Mouse (Mus musculus) lung, postnatal 0 days (tissue): ENCODE measurements around the gene Gm20696. TPM values are rescaled to one million over a fixed set of nuclear protein-coding genes. Genes with fewer than 3 reads are reported as not detected.
A peak's percentile ranks its signal among the peaks of the same experiment; 100 is the strongest.

Experiments
- ATAC-seq: fragments of 200-750 bp; cut with Nextera tagmentation; 2 replicates; pipeline ENCODE4 v1.8.0; 2017; ENCODE audit warnings: moderate library complexity
- DNase-seq: peaks from one replicate; pipeline ENCODE4 v3.0.0-alpha.2; 2016; ENCODE audit warnings: low spot score
- H3K27ac ChIP-seq: fragments of 300-500 bp; sonication (generic); 2 replicates; pipeline ENCODE4 v1.5.1; 2014; ENCODE audit warnings: antibody characterized with exemption, mild to moderate bottlenecking, low read length, mixed read lengths
- H3K27me3 ChIP-seq: fragments of 300-500 bp; sonication (generic); replicated peaks from 2 replicates; pipeline ENCODE4 v1.6.1; 2014; ENCODE audit warnings: low read length, mixed read lengths; ENCODE audit not compliant: insufficient read depth
- H3K36me3 ChIP-seq: fragments of 300-500 bp; sonication (generic); 2 replicates; pipeline ENCODE4 v1.6.1; 2014; ENCODE audit warnings: low read length, mixed read lengths; ENCODE audit not compliant: insufficient read depth
- H3K4me1 ChIP-seq: fragments of 300-500 bp; sonication (generic); 2 replicates; pipeline ENCODE4 v1.6.1; 2014; ENCODE audit warnings: antibody characterized with exemption, low read depth, low read length, mixed read lengths; ENCODE audit not compliant: insufficient read depth
- H3K4me2 ChIP-seq: fragments of 300-500 bp; sonication (generic); replicated peaks from 2 replicates; pipeline ENCODE4 v1.6.1; 2014; ENCODE audit warnings: low read depth, mild to moderate bottlenecking, low read length, moderate library complexity, mixed read lengths
- H3K4me3 ChIP-seq: fragments of 300-500 bp; sonication (generic); 2 replicates; pipeline ENCODE4 v1.5.1; 2014; ENCODE audit warnings: low read depth, low read length
- H3K9ac ChIP-seq: fragments of 300-500 bp; sonication (generic); replicated peaks from 2 replicates; pipeline ENCODE4 v1.6.1; 2014; ENCODE audit warnings: low read depth, mild to moderate bottlenecking
- H3K9me3 ChIP-seq: fragments of 300-500 bp; sonication (generic); 2 replicates; pipeline ENCODE4 v1.6.1; 2016; ENCODE audit warnings: low read length, mixed read lengths
- CTCF ChIP-seq: IDR thresholded peaks from 2 replicates; pipeline ENCODE4 v1.5.1; 2016; ENCODE audit warnings: antibody characterized with exemption, mild to moderate bottlenecking
- EP300 ChIP-seq: IDR thresholded peaks from 2 replicates; pipeline ENCODE4 v1.6.1; 2016; ENCODE audit warnings: antibody characterized with exemption, mild to moderate bottlenecking, control low read depth
- WGBS: fragments of 180-500 bp; shearing (Covaris S2); extraction: QIAGEN DNeasy Blood & Tissue Kit; methylation state at CpG from one replicate; pipeline ENCODE4 v1.1.7; 2014; 5-methylcytosine and 5-hydroxymethylcytosine counted together
- polyA plus RNA-seq: library from polyadenylated mRNA; unstranded; fragments of >200 nt; fragmentation: Nextera tagmentation; extraction: Ambion mirVana; gene quantifications from 2 replicates; pipeline ENCODE4 v1.2.1, GENCODE M21; 2015

Gm20696 gene
- polyA plus RNA-seq, 1 experiment from 2014 or later, result 2.3 TPM

DNA sequence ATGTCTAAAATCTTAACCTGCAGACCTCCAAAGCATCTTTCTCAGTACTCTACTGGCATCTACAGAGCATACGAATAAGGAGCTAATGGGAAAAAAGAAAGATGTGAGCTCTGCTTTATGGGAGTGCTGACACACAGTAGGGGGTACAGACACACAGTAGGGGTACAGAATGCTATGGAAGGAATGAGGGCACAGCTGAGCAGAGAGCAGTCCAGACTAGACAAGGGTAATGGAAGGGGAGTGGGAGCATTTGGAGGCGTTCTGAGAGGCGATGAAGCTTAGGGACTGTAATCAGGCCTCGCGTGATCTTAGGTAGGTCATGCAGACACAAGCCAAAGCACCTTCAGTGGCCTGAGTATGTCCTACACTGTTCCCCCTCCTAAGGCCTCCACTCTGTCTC lies 17.4 kb upstream of the Gm20696 start:
- no peaks in the 10 kb centered on the region for H3K27me3 ChIP-seq
- H3K36me3 ChIP-seq, result no peaks in the 10 kb centered on the region
- ATAC-seq (no peak), DNase-seq (no peak)
- WGBS, result 94% methylated on average over 5 of the region's 5 CpGs
- TF ChIP-seq EP300 (no peak), CTCF (no peak)
- H3K4me1 ChIP-seq, result no peaks in the 10 kb centered on the region
- H3K4me2 ChIP-seq, result no peak overlapping the region
- no peaks in the 10 kb centered on the region for H3K9me3 ChIP-seq
- H3K9ac ChIP-seq, result no peak overlapping the region
- no peak overlapping the region for H3K27ac ChIP-seq
- H3K4me3 ChIP-seq, result no peak overlapping the region

DNA sequence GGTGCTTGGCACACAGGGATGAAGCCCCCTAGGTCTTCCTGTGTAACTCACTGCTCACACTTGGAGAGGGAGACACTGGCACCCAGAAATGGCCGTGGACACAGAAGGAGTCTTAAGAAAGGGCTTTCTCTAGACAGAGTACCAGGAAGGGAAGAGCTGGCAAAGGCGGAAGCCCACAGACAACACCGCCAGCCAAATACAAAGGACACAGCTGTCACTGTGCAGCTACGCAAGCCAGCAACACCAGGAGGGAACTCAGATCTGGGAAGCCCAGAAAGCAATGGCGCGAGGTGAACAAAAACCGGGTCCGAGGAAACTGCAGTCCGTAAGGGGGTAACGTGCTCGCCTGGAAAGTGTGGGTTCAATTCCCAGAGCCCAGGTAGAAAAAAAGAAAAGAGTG lies 11.5 kb upstream of the Gm20696 start:
- H3K4me3 ChIP-seq, result no peak overlapping the region
- peak; percentile 25; the same call in 1 of the 2 replicates for ATAC-seq
- no peaks in the 10 kb centered on the region for H3K27me3 ChIP-seq
- H3K9me3 ChIP-seq, result no peaks in the 10 kb centered on the region
- no peaks in the 10 kb centered on the region for H3K4me1 ChIP-seq
- WGBS, result 63% methylated on average over 11 of the region's 11 CpGs
- TF ChIP-seq EP300 (no peak), CTCF (no peak)
- no peak for DNase-seq
- no peak overlapping the region for H3K9ac ChIP-seq
- H3K36me3 ChIP-seq, result no peaks in the 10 kb centered on the region
- H3K27ac ChIP-seq, result no peak overlapping the region
- 0 out of 2 replicates have a peak overlapping the region, but pooled peaks have one; percentile 14 for H3K4me2 ChIP-seq

GRCm38 (mm10) chr6:99677325-99677724 lies 10.7 kb upstream of the Gm20696 start:
- no peaks in the 10 kb centered on the region for H3K9me3 ChIP-seq
- TF ChIP-seq EP300, result no peak
- TF ChIP-seq CTCF, result no peak
- no peak overlapping the region for H3K27ac ChIP-seq
- no peaks in the 10 kb centered on the region for H3K36me3 ChIP-seq
- DNase-seq (no peak), ATAC-seq (no peak)
- H3K4me2 ChIP-seq, result no peak overlapping the region
- H3K9ac ChIP-seq, result no peak overlapping the region
- WGBS, result 71% methylated on average over 8 of the region's 8 CpGs
- no peaks in the 10 kb centered on the region for H3K4me1 ChIP-seq
- H3K27me3 ChIP-seq, result no peaks in the 10 kb centered on the region
- no peak overlapping the region for H3K4me3 ChIP-seq

GRCm38 (mm10) chr6:99674482-99674881 lies 7.9 kb upstream of the Gm20696 start:
- Histone ChIP-seq H3K27ac (no peak overlapping the region), H3K9ac (no peak overlapping the region), H3K36me3 (no peaks in the 10 kb centered on the region), H3K9me3 (no peaks in the 10 kb centered on the region), H3K4me3 (no peak overlapping the region), H3K27me3 (no peaks in the 10 kb centered on the region), H3K4me1 (no peaks in the 10 kb centered on the region), H3K4me2 (no peak overlapping the region)
- TF ChIP-seq EP300 (no peak), CTCF (no peak)
- ATAC-seq, result no peak
- no peak for DNase-seq
- WGBS, result 74% methylated on average over 4 of the region's 4 CpGs

DNA sequence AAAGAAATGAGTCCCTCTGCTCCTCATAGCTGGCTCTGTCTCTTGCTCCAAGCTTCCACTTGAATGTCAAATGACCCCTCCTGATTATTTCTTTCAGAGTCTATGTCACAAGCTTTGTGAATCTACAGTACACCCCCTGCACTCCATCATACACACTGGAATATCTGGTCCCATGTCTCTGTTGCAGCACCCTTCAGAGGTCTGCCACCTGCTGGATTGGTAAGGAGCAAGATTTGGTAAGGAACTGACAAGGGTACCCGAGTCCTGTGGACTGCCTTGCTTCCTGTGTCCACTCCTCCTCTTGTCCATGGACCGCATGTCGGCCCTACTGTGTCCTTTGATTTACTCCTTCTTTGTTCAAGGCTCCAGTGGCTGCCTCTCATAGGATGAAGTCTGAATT lies 5.2 kb upstream of the Gm20696 start:
- H3K4me3 ChIP-seq, result no peak overlapping the region
- no peaks in the 10 kb centered on the region for H3K36me3 ChIP-seq
- no peaks in the 10 kb centered on the region for H3K27me3 ChIP-seq
- H3K4me2 ChIP-seq, result no peak overlapping the region
- H3K27ac ChIP-seq, result no peak overlapping the region
- WGBS, result 52% methylated on average over 3 of the region's 3 CpGs
- no peak for ATAC-seq
- peaks cover 5% of the 10 kb centered on the region; the same call in 1 of the 2 replicates for H3K4me1 ChIP-seq
- H3K9ac ChIP-seq, result no peak overlapping the region
- no peaks in the 10 kb centered on the region for H3K9me3 ChIP-seq
- no peak for DNase-seq
- peak; percentile 50 for TF ChIP-seq CTCF
- no peak for TF ChIP-seq EP300

GRCm38 (mm10) chr6:99670481-99671119 lies 4.0 kb upstream of the Gm20696 start:
- peaks cover 5% of the 10 kb centered on the region; the same call in 1 of the 2 replicates for H3K4me1 ChIP-seq
- H3K9ac ChIP-seq, result no peak overlapping the region
- WGBS, result 76% methylated on average over 7 of the region's 7 CpGs
- no peak overlapping the region for H3K4me3 ChIP-seq
- ATAC-seq (peak; percentile 25), DNase-seq (peak; percentile 86)
- peak; percentile 47 for TF ChIP-seq EP300
- TF ChIP-seq CTCF, result peak; percentile 85
- H3K36me3 ChIP-seq, result no peaks in the 10 kb centered on the region
- H3K4me2 ChIP-seq, result no peak overlapping the region
- H3K9me3 ChIP-seq, result no peaks in the 10 kb centered on the region
- H3K27ac ChIP-seq, result no peak overlapping the region
- H3K27me3 ChIP-seq, result no peaks in the 10 kb centered on the region
